Mouse (Mus musculus) midbrain, embryonic 10.5 days (tissue): Measurements from ENCODE around the gene Gm3187. TPM values are rescaled to one million over a fixed set of nuclear protein-coding genes. Genes with fewer than 3 reads are reported as not detected.
"Not testable (repeated sequence)": the region's sequence is repeated elsewhere in the genome, so short reads cannot be mapped to it uniquely, and the experiment has no call there.

Source experiments
- DNase-seq: peaks from one replicate; pipeline ENCODE4 v3.0.0-alpha.2; 2017; ENCODE audit warnings: low spot score
- H3K27ac ChIP-seq: fragments of 300-500 bp; sonication (generic); replicated peaks from 2 replicates; pipeline ENCODE4 v1.5.1; 2016; ENCODE audit warnings: mild to moderate bottlenecking
- H3K27me3 ChIP-seq: fragments of 300-500 bp; sonication (generic); 2 replicates; pipeline ENCODE4 v1.6.1; 2016; ENCODE audit warnings: low read depth, mild to moderate bottlenecking; ENCODE audit not compliant: poor library complexity, severe bottlenecking
- H3K36me3 ChIP-seq: fragments of 300-500 bp; sonication (generic); 2 replicates; pipeline ENCODE4 v1.6.1; 2016; ENCODE audit warnings: mild to moderate bottlenecking, moderate library complexity
- H3K4me1 ChIP-seq: fragments of 300-500 bp; sonication (generic); 2 replicates; pipeline ENCODE4 v1.6.1; 2016
- H3K4me3 ChIP-seq: fragments of 300-500 bp; sonication (generic); 2 replicates; pipeline ENCODE4 v1.5.1; 2016; ENCODE audit warnings: mild to moderate bottlenecking, moderate library complexity
- H3K9me3 ChIP-seq: fragments of 300-500 bp; sonication (generic); replicated peaks from 2 replicates; pipeline ENCODE4 v1.6.1; 2016; ENCODE audit warnings: mild to moderate bottlenecking
- WGBS: fragments of 180-500 bp; shearing (Covaris S2); methylation state at CpG from one replicate; pipeline ENCODE4 v1.1.7; 2016; 5-methylcytosine and 5-hydroxymethylcytosine counted together
- polyA plus RNA-seq: library from polyadenylated mRNA; unstranded; fragments of >200 nt; fragmentation: Nextera tagmentation; extraction: Ambion mirVana; gene quantifications from 2 replicates; pipeline ENCODE4 v1.2.1, GENCODE M21; 2016

Gm3187 gene
- polyA plus RNA-seq = not detected in 2 replicates

GRCm38 (mm10) chr14:5483907-5484306, at the start of gene Gm3187:
Gene Gm3187 (plus strand): TSS chr14:5484207.
- not testable (repeated sequence) for H3K4me3 ChIP-seq, H3K27me3 ChIP-seq, H3K36me3 ChIP-seq, H3K4me1 ChIP-seq, DNase-seq, H3K27ac ChIP-seq, H3K9me3 ChIP-seq
- 83% methylated on average over 5 of the region's 5 CpGs for WGBS

DNA sequence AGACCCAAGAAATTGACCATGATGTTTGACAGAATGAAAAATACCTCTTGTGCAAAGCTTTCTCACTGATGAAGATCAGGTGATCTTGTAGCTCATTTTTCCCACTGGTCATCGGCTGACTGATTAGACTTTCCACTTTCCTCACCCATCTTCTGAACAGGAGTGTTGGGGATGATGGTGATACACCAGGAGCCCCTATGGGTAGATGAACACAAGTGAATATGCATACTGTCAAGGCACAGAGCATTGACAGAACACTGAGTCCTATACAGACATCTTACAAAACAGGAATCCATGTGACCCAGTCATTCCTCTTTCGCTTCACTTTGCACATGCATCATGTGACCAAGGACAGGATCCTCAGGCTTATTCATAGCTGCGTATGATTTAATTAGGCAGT, 28.6 kb upstream of the Gm3187 start, which contains the start of gene Gm3194:
Gene Gm3194, minus strand, starts transcription at position 101 of the 400 bp plus-strand sequence.
- no CpG with 5 or more reads among the region's 3 CpGs for WGBS
- H3K4me1 ChIP-seq, H3K4me3 ChIP-seq, H3K27ac ChIP-seq, H3K27me3 ChIP-seq, H3K36me3 ChIP-seq, DNase-seq, H3K9me3 ChIP-seq: not testable (repeated sequence)

- H3K9me3 ChIP-seq, H3K27ac ChIP-seq, H3K4me1 ChIP-seq, H3K36me3 ChIP-seq, DNase-seq, H3K27me3 ChIP-seq, H3K4me3 ChIP-seq: not testable (repeated sequence)
- WGBS = no CpG with 5 or more reads among the region's 19 CpGs
Observed at GRCm38 (mm10) chr14:5460469-5460868, 23.5 kb upstream of the Gm3187 start.

GRCm38 (mm10) chr14:5477730-5478129, 6.3 kb upstream of the Gm3187 start, which contains the start of gene Gm8246:
Gene Gm8246 (minus strand): TSS chr14:5477830.
- not testable (repeated sequence) for H3K27ac ChIP-seq
- no CpG with 5 or more reads among the region's 3 CpGs for WGBS

GRCm38 (mm10) chr14:5501374-5501773, 17.4 kb downstream of the Gm3187 start, which contains the start of gene Gm3488:
Gene Gm3488 (plus strand): TSS chr14:5501674.
- H3K27ac ChIP-seq, H3K27me3 ChIP-seq, DNase-seq, H3K36me3 ChIP-seq, H3K4me1 ChIP-seq, H3K9me3 ChIP-seq, H3K4me3 ChIP-seq: not testable (repeated sequence)
- no CpG with 5 or more reads among the region's 35 CpGs for whole genome bisulfite sequencing

More at GRCm38 (mm10) chr14:5477730-5478129, 6.3 kb upstream of the Gm3187 start, which contains the start of gene Gm8246:
- H3K4me1 ChIP-seq, DNase-seq, H3K4me3 ChIP-seq, H3K9me3 ChIP-seq, H3K36me3 ChIP-seq, H3K27me3 ChIP-seq: not testable (repeated sequence)

DNA sequence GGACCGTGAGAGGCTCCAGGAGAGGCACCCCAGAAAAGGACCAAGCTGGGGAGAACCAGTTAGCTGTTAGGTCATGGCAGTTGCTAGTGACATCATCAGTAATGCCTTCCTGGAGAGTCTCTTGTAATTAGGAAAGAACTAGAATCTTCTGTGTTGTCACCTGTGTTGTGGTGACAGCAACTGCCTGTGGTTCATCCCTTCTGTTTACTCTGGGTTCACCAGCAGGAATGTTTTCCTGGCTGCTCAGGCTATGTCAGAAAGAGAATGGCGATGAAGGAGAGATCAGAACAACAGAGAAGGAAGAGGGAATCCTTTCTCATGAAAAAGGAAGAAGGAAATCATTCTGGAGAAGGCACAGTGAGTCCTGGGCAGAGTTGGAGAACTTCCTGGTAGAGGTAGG, 54.2 kb downstream of the Gm3187 start, which contains the start of gene Gm3532:
Gene Gm3532, plus strand, starts transcription at position 301 of the 400 bp plus-strand sequence.
- not testable (repeated sequence) for H3K27me3 ChIP-seq, H3K9me3 ChIP-seq, H3K4me1 ChIP-seq, H3K36me3 ChIP-seq, DNase-seq, H3K4me3 ChIP-seq, H3K27ac ChIP-seq
- no CpG with 5 or more reads among the region's 2 CpGs for WGBS

Other genes with a start within 250 kb of the Gm3187 start
- gene Gm3526, start 223.6 kb upstream of the Gm3187 start, polyA plus RNA-seq = not detected in 2 replicates
- gene Gm3542, start 149.3 kb upstream of the Gm3187 start, polyA plus RNA-seq = not detected in 2 replicates
- gene Gm3500, start 95.2 kb upstream of the Gm3187 start, polyA plus RNA-seq = not detected in 2 replicates
- 1.1 TPM in 1 of 2 replicates, not detected in the other for gene Gm3194, start 28.7 kb upstream of the Gm3187 start, polyA plus RNA-seq
- not detected in 2 replicates for gene Gm8246, start 6.4 kb upstream of the Gm3187 start, polyA plus RNA-seq
- gene Gm3488, start 17.5 kb downstream of the Gm3187 start, polyA plus RNA-seq = 1.8 TPM in 2 replicates
- not detected in 2 replicates for gene Gm3532, start 54.3 kb downstream of the Gm3187 start, polyA plus RNA-seq
- gene Gm8265, start 148.8 kb downstream of the Gm3187 start, polyA plus RNA-seq = not detected in 2 replicates
- not detected in 2 replicates for gene Gm9603, start 203.2 kb downstream of the Gm3187 start, polyA plus RNA-seq